Mouse (Mus musculus) cerebellum, adult 9-10 months (tissue): ENCODE measurements around the gene Yipf2.

ENCODE experiments used
- DNase-seq: peaks from one replicate; pipeline ENCODE4 v3.0.0; 2022

The Yipf2 gene

DNA sequence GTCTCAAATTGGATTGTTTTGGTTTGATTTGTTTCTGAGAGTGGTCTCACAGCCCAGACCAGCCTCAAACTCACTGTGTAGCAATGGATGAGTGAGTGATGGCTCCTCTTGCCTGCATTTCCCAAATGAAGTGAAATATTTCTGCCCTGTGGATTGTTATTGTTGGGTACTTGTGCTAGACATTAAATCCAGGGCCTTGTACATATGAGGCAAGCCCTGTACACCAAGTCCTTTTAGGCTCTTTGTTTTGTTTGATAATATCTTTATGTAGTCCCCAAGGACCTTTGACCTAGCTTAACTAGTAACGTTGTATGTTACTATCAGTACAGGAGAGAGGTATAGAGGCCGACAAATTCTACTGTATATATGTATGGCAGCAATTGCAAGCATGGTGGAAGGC lies 2.2 kb upstream of the Yipf2 start:
- no peak for DNase-seq

- DNase-seq, result peak; percentile 31
Observed at GRCm38 (mm10) chr9:21594350-21594749, 1.7 kb upstream of the Yipf2 start.

DNA sequence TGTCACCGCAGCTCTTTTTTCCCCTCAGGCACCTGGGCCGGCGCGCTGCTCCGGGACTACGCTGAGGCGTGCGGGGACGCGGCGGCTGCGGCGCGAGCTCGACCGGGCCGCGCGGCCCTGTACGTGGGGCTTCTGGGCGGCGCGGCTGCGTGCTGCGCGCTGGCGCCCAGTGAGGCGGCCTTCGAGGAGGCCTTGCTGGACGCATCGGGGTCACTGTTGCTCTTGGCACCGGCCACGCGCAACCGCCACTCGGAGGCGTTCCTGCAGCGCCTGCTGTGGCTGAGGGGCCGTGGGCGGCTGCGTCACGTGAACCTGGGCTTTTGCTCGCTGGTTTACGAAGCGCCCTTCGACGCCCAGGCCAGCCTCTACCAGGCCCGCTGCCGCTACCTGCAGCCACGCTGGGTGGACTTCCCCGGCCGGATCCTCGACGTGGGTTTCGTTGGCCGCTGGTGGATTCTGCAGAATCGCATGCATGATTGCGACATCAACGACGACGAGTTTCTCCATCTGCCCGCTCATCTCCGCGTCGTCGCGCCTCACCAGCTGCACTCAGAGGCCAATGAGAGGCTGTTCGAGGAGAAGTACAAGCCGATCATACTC lies 594 bp upstream of the Yipf2 start:
- peak; percentile 46 for DNase-seq

DNA sequence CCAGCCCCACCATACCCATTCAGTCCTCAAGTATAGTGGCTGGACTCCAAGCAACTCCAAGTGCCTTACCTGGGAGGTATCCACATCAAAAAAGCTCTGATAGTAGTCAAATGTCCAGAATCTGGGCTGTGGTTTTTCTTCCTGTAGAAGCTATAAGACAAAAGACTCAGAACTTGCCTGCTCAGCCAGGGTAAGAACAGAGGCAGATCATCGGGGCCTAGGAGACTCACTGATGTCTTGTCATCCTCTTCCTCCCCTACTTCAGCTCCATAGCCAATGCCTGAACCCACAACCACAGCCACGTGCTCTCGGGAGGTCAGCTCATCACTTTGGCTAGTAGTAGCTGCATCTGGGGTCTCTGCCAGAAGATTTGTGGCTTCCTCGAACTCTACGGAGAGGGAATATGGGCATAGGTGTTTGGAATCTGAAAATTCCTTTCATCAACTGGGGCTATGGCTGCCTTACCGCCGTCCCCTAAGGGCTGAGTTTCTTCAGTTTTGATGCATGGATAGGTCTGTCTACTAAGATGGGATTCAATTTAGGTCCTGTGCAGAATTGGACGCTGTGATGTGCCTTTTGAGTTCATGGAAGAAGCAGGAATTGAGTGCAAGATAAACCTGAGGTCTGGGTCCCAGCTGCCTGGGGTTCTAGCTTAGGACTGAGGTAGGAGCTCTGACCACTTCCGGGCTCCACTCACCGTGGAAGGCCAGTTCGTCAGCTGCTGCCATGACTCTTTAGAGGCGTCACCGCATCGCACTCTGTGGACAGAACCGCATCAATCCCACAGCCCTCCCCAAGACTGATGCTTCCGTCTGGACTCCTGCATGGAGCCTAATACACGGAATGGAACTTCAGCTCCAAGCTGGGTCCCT lies 561 bp downstream of the Yipf2 start:
- DNase-seq, result peak; percentile 55

DNA sequence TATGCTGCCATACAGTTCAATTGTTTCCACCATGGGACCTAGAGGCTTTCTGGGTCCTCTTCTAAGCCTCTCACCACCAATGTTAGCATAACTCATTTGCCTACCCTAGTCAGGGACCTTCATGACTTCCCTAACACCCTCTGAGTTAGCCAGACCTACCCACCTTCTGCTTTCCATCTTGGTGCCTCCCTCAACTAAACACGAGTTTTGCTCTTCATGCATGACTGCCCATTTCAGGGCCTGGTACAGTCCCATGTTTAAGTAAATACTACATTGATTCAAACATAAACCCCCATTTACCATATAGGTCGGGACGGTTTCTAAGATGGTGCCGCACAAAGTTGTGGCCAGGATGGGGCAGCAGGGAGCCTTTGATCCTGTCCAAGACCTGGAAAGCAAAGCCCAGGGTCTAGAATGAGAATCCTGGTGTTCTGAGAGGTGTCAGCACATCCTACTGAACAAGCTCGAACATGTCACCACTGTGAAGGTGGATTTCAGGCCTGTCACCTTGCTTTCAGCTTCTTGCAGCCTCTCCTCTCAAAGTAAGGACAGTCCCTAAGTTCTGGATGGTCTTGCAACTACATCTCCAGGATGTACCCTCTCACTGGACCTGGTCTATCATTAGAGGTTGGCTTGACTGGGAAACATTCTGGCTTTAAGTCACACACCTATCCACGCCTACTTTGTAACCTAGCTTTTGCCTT lies 1.3 kb downstream of the Yipf2 start:
- DNase-seq, result peak; percentile 34

DNA sequence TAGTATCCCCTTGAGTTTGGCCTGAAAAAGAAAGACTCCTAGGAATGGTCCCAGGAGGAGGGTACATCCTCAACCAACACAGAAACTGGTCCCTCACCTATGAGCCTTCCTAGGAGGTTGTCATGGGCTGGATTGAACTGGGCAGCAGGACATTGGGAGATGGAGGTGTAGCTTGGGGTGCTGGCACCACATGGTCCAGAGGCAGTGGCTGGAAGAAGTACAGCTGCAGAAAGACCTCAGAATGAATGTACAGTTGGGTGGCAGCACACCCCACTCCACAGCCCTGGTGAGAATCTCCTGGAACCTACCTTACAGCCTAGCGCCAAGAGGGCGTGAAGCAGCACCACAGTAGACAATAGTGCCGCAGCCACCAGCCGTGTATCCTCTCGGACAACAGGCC lies 3.1 kb downstream of the Yipf2 start:
- DNase-seq, result no peak

DNA sequence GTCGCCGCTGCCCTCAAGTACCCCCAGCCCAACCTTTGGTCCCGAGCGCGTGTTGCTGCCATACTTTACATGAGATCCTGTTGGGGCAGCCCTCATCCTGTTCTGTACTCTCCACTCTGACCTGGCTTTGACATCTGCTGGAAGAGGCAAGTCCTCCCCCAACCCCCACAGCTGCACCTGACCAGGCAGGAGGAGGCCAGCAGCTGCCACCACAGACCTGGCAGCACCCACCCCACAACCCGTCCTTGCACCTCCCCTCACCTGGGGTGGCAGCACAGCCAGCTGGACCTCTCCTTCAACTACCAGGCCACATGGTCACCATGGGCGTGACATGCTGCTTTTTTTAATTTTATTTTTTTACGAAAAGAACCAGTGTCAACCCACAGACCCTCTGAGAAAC lies 4.3 kb downstream of the Yipf2 start:
- DNase-seq, result no peak

DNA sequence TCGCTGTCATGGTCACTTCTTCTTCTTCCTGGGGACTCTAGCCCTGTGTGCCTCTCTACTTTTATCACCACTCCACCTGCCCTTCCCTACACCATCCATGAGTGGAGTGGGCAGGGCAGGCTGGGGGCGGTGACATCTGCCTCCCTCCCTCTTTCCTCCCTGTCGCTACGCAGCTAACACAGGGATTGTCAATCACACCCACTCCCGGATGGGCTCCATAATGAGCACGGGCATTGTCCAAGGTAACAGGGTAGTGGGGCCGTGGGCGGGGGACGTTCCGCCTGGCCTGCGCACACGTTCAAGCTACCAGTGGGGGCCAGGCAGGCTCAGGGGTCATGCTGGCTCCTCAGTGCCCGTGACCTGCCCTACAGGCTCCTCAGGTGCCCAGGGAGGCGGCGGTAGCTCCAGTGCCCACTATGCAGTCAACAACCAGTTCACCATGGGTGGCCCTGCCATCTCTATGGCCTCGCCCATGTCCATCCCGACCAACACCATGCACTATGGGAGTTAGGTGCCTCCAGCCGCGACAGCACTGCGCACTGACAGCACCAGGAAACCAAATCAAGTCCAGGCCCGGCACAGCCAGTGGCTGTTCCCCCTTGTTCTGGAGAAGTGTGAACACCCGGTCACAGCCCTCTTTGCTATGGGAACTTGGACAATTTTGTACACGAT lies 4.8 kb downstream of the Yipf2 start:
- no peak for DNase-seq

DNA sequence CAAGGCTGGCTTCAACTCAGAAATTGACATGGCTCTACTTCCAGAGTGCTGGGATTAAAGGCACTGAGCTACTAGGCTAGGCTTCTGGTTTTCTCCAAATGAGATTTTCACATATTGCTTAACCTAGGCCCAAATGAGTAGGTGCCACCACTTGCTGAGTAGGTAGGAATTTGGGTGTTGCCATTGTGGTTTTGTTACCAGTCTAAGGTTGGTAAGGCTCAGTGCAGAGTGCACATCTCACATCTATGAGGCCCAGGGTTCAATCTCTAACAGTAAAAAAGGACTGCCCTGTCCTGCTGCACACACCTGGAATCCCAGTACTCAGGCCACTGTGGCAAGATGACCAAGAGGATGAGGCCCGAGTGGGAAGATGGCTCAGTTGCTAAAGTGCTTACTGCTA lies 7.2 kb downstream of the Yipf2 start:
- DNase-seq, result no peak

- DNase-seq, result no peak
Observed at GRCm38 (mm10) chr9:21578226-21578625, 14.4 kb downstream of the Yipf2 start.

GRCm38 (mm10) chr9:21576286-21576685 lies 16.3 kb downstream of the Yipf2 start:
- DNase-seq, result no peak

- DNase-seq, result no peak
Observed at GRCm38 (mm10) chr9:21575253-21575652, 17.4 kb downstream of the Yipf2 start.

- no peak for DNase-seq
Observed at GRCm38 (mm10) chr9:21574012-21574801, 18.4 kb downstream of the Yipf2 start.

- no peak for DNase-seq
Observed at GRCm38 (mm10) chr9:21568657-21569255, 23.9 kb downstream of the Yipf2 start.

- no peak for DNase-seq
Observed at GRCm38 (mm10) chr9:21567051-21567450, 25.6 kb downstream of the Yipf2 start.

DNA sequence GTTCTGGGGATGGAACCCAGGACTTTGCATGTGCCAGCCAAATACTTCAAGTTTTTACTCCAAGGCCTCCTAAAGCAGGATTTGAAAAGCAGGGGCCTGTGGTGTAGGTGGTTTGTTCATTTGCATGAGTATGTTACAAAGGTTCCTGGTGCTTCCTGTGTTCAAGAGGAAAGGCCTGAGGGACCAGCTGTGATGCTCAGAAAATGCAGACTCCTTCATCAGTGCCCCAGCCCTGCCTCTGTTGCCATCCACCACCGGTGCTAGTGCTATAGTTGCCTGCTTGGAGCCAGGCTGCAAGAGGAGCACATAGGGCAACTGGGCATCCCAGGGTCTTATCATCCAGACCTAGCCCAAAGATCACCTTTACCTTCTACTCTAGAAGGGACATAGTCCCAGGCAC lies 26.1 kb downstream of the Yipf2 start:
- no peak for DNase-seq

GRCm38 (mm10) chr9:21565004-21565586 lies 27.5 kb downstream of the Yipf2 start:
- no peak for DNase-seq

DNA sequence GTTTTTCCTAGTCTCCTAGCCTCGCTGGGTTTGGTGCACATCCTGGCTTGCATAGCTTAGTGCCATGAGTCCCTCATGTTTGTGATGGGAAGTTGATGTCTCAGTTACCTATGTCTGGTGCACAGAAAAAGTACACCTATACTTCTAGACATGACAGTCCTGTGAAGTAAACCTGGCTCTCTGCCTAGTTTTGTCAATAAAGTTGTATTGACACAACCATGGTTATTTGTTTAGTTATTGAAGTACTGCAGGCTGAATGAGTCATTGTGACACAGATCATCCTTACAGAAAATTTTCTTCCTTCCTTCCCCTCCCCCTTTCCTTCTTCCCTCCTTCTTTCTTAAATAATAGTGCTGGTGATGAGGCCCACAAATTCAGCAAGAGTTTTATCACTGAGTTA lies 28.2 kb downstream of the Yipf2 start:
- DNase-seq, result no peak

- no peak for DNase-seq
Observed at GRCm38 (mm10) chr9:21559151-21559550, 33.5 kb downstream of the Yipf2 start.

DNA sequence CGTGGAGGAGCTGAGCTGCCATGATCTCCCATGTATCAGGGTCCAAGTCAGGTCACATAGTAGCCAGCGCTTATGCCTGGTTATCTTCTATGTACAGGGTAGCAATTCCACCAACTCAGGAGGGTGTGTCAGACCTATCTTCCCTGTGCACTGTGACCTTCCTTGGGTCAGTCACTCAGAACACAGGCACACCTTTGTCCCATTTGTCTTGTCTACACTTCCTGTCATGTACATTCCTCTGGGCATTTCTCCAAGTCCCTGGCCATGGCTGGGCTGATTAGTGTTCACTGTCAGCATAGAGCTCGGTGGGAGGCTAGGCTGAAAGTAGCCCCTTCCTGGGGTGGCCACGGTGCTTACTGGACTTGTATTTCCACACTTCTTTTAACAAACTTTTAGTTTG lies 34.3 kb downstream of the Yipf2 start:
- no peak for DNase-seq

DNA sequence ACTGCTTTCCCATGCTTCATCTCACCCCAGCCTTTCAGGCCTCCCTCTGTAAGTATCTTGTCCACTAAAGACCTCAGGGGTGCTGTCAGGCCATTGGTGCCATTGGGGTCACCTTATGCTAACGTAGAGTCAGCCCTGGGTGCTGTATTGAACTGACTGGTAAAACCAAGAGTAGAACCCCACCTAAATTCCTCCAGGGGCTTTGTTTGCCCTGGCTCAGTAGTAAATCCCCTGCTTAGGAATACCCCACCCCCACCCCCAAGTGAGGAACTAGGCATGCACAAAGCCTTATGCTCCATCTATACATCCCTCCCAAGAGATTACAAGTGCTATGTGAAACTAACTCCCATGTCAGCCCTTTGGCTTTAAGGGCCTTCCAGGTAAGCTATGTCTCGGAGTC lies 35.1 kb downstream of the Yipf2 start:
- DNase-seq, result no peak

DNA sequence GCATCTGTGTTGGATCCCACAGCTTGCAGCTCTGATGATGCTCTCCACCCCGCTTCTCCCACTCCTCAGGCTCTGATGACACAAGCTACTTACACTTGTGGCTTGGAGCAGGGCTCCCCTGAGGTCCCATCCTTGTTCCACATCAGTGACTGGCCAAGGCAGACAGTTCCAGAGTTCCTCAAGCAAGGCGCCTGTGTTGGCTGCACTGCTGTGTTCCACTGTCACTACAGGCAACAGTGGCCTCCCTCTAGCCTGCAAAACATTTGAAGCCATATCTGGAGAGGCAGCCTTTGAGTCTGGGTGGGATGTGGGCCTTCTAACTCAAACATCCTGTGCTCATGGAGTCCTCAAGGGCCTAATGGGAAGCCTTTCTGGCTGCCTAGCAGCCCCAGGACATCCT lies 35.6 kb downstream of the Yipf2 start:
- no peak for DNase-seq
